Mouse (Mus musculus): ENCODE measurements around the gene Knop1.

GRCm38 (mm10) chr7:118895469-118896450 is 39.7 kb upstream of the Knop1 start:
- no peak for TF ChIP-seq CTCF (IDR thresholded peaks at IDR 0.05; ENCODE audit: borderline replicate concordance, extremely low read depth, insufficient read depth, insufficient read length)
- TF ChIP-seq POLR2A (IDR thresholded peaks at IDR 0.05; ENCODE audit: borderline replicate concordance, extremely low read depth, insufficient read depth, insufficient read length, poor library complexity, severe bottlenecking) = no peak

All from brain, embryonic 14.5 days (tissue).